ENCODE assay signal across 13 mouse cellular contexts in genomic region chr10:119006866-119007575, GRCm38 (mm10).
DNase-seq lines count a peak whose midpoint lies in the region; ATAC-seq and TF ChIP-seq lines count a peak whose summit lies in the region.
"Had no signal": no experiment of that assay in that cellular context is flagged by ENCODE, and none has a peak within 500 bp of the region (broad histone marks: within the 10 kb centered on the region; RNA-seq: fewer than 3 reads in every experiment).

No protein-coding gene starts in this region.

- H3K36me3 ChIP-seq in thymus, adult 2 months (ENCODE audit: control insufficient read depth, insufficient read depth, low read length): no peaks in the 10 kb centered on the region
- H3K36me3 ChIP-seq in neural tube, embryonic 15.5 days: no peaks in the 10 kb centered on the region
- no peaks in the 10 kb centered on the region for H3K36me3 ChIP-seq in hindbrain, embryonic 13.5 days
- H3K36me3 ChIP-seq: liver, embryonic 13.5 days; midbrain, embryonic 13.5 days had no signal

- no peak for TF ChIP-seq POLR2A in thymus, adult 2 months (IDR thresholded peaks at IDR 0.05; ENCODE audit: control insufficient read depth, extremely low read depth, insufficient read depth, low read length, poor library complexity)

- peaks cover 67% of the 10 kb centered on the region for H3K4me1 ChIP-seq in thymus, adult 2 months (replicated peaks; ENCODE audit: control insufficient read depth, insufficient read depth, low read length)
- peaks cover 5% of the 10 kb centered on the region; the same call in 1 of the 2 replicates for H3K4me1 ChIP-seq in neural tube, embryonic 15.5 days
- no peaks in the 10 kb centered on the region for H3K4me1 ChIP-seq in hindbrain, embryonic 13.5 days (replicated peaks)

- no peaks in the 10 kb centered on the region for H3K27me3 ChIP-seq in thymus, adult 2 months (ENCODE audit: control insufficient read depth, insufficient read depth, low read length)
- no peaks in the 10 kb centered on the region for H3K27me3 ChIP-seq in neural tube, embryonic 15.5 days (replicated peaks)
- H3K27me3 ChIP-seq in hindbrain, embryonic 13.5 days: no peaks in the 10 kb centered on the region
- H3K27me3 ChIP-seq: liver, embryonic 13.5 days; midbrain, embryonic 13.5 days had no signal

- peak; percentile 37 for DNase-seq in adrenal gland, postnatal 10 days
- no peak for DNase-seq in adrenal gland, postnatal 25 days
- no peak for DNase-seq in thymus, adult 2 months
- no peak for DNase-seq in thymus, postnatal 14 days
- DNase-seq in kidney, adult 9 months: peak; percentile 9
- no peak for DNase-seq in adrenal gland, postnatal 14 days
- DNase-seq: adrenal gland, adult 2 months; heart, adult 11 months; liver, embryonic 13.5 days; thymus, postnatal 36 days had no signal

- no peak overlapping the region for H3K4me2 ChIP-seq in neural tube, embryonic 15.5 days
- no peak overlapping the region for H3K4me2 ChIP-seq in hindbrain, embryonic 13.5 days
- H3K4me2 ChIP-seq: liver, embryonic 13.5 days; midbrain, embryonic 13.5 days had no signal

- no peak overlapping the region for H3K4me3 ChIP-seq in thymus, adult 2 months (ENCODE audit: control insufficient read depth, insufficient read depth, low read length)
- no peak overlapping the region for H3K4me3 ChIP-seq in neural tube, embryonic 15.5 days (replicated peaks)
- H3K4me3 ChIP-seq in hindbrain, embryonic 13.5 days: no peak overlapping the region
- H3K4me3 ChIP-seq: liver, embryonic 13.5 days; midbrain, embryonic 13.5 days had no signal

- WGBS in thymus, adult 2 months: 87% methylated on average over 19 of the region's 19 CpGs
- WGBS in neural tube, embryonic 15.5 days: 89% methylated on average over 19 of the region's 19 CpGs
- WGBS in hindbrain, embryonic 13.5 days: 91% methylated on average over 19 of the region's 19 CpGs

- no peak overlapping the region for H3K9ac ChIP-seq in neural tube, embryonic 15.5 days (replicated peaks)
- H3K9ac ChIP-seq in hindbrain, embryonic 13.5 days: no peak overlapping the region
- H3K9ac ChIP-seq: liver, embryonic 13.5 days; midbrain, embryonic 13.5 days had no signal

- TF ChIP-seq CTCF in thymus, adult 2 months (IDR thresholded peaks at IDR 0.05; ENCODE audit: borderline replicate concordance, control insufficient read depth, extremely low read depth, insufficient read depth, low read length, poor library complexity): no peak

- H3K27ac ChIP-seq in thymus, adult 2 months (ENCODE audit: control insufficient read depth, insufficient read depth, low read length): peak overlapping the region; percentile 32; the same call in 1 of the 2 replicates
- no peak overlapping the region for H3K27ac ChIP-seq in neural tube, embryonic 15.5 days (replicated peaks)
- H3K27ac ChIP-seq in hindbrain, embryonic 13.5 days: no peak overlapping the region
- H3K27ac ChIP-seq: liver, embryonic 13.5 days; midbrain, embryonic 13.5 days had no signal

- no peak for ATAC-seq in neural tube, embryonic 15.5 days (ENCODE audit: low FRiP score)
- no peak for ATAC-seq in hindbrain, embryonic 13.5 days (ENCODE audit: low FRiP score)
- ATAC-seq: midbrain, embryonic 13.5 days had no signal

- no peaks in the 10 kb centered on the region for H3K9me3 ChIP-seq in neural tube, embryonic 15.5 days (replicated peaks)
- H3K9me3 ChIP-seq in hindbrain, embryonic 13.5 days: no peaks in the 10 kb centered on the region
- H3K9me3 ChIP-seq: liver, embryonic 13.5 days; midbrain, embryonic 13.5 days had no signal

Comparison
In these comparisons a context has a peak if more than half of its experiments do, and no peak if none do; other contexts are left out.
1. DNase-seq: peak in adrenal gland, postnatal 10 days (single experiment) and kidney, adult 9 months (single experiment); none in adrenal gland, postnatal 25 days (single experiment), thymus, adult 2 months (single experiment), thymus, postnatal 14 days (single experiment) and adrenal gland, postnatal 14 days (single experiment).